Mouse (Mus musculus) MEL (cell line): ENCODE measurements around the gene Cep95. TPM values are rescaled to one million over a fixed set of nuclear protein-coding genes. Genes with fewer than 3 reads are reported as not detected.

Experiments used
- DNase-seq: peaks from one replicate; pipeline ENCODE4 v3.0.0; 2011; ENCODE audit warnings: low read depth, low spot score
- H3K27ac ChIP-seq: 2 replicates; pipeline ENCODE4 v1.5.1; 2012; ENCODE audit warnings: low read depth, mild to moderate bottlenecking, control low read depth, low read length, moderate library complexity; ENCODE audit not compliant: control insufficient read depth
- H3K27me3 ChIP-seq, 2 experiments: fragments of 150-350 bp in 1 of 2; sonication (generic) in 1 of 2; 2 replicates each; pipeline ENCODE4 v1.6.1; 2012; ENCODE audit warnings: low read length in 2 of 2, mild to moderate bottlenecking in 2 of 2, improper control_type of control experiment in 1 of 2, moderate library complexity in 1 of 2; ENCODE audit not compliant: insufficient read depth in 2 of 2, control insufficient read depth in 1 of 2
- H3K36me3 ChIP-seq, 2 experiments: 2 replicates each; pipeline ENCODE4 v1.6.1; 2012 to 2014; ENCODE audit warnings: low read length in 2 of 2, improper control_type of control experiment in 1 of 2, inconsistent platforms in 1 of 2, mild to moderate bottlenecking in 1 of 2; ENCODE audit not compliant: insufficient read depth in 2 of 2, control insufficient read depth in 1 of 2
- H3K4me1 ChIP-seq, 2 experiments: fragments of 150-350 bp in 1 of 2; sonication (generic) in 1 of 2; 2 replicates each; pipeline ENCODE4 v1.6.1; 2012; ENCODE audit warnings: low read length in 2 of 2, improper control_type of control experiment in 1 of 2, mild to moderate bottlenecking in 1 of 2; ENCODE audit not compliant: insufficient read depth in 2 of 2, control insufficient read depth in 1 of 2
- H3K4me3 ChIP-seq, 2 experiments: fragments of 150-350 bp in 1 of 2; sonication (generic) in 1 of 2; 2 replicates each; pipeline ENCODE4 v1.5.1; 2012; ENCODE audit warnings: low read depth in 2 of 2, low read length in 2 of 2, mild to moderate bottlenecking in 2 of 2, moderate library complexity in 2 of 2, control low read depth in 1 of 2, improper control_type of control experiment in 1 of 2; ENCODE audit not compliant: control insufficient read depth in 1 of 2, insufficient read depth in 1 of 2
- H3K79me2 ChIP-seq: 2 replicates; pipeline ENCODE4 v1.6.1; 2012; ENCODE audit warnings: mild to moderate bottlenecking, low read length, moderate library complexity; ENCODE audit not compliant: control insufficient read depth, poor library complexity, insufficient read depth
- H3K9ac ChIP-seq: 2 replicates; pipeline ENCODE4 v1.6.1; 2012; ENCODE audit warnings: low read depth, mild to moderate bottlenecking, control low read depth, low read length, moderate library complexity; ENCODE audit not compliant: control insufficient read depth, poor library complexity, severe bottlenecking
- H3K9me3 ChIP-seq: fragments of 150-350 bp; sonication (generic); replicated peaks from 2 replicates; pipeline ENCODE4 v1.6.1; 2012; ENCODE audit warnings: mild to moderate bottlenecking, low read length, improper control_type of control experiment, moderate library complexity; ENCODE audit not compliant: insufficient read depth
- BHLHE40 ChIP-seq: IDR thresholded peaks from 2 replicates; pipeline ENCODE4 v1.6.1; 2012; ENCODE audit warnings: low read depth, mild to moderate bottlenecking, inconsistent platforms, low read length, improper control_type of control experiment, borderline replicate concordance
- CHD1 ChIP-seq: IDR thresholded peaks from 2 replicates; pipeline ENCODE4 v1.6.1; 2012; ENCODE audit warnings: low read depth, mild to moderate bottlenecking, inconsistent platforms, low read length, improper control_type of control experiment
- CHD2 ChIP-seq: IDR thresholded peaks from 2 replicates; pipeline ENCODE4 v1.6.1; 2011; ENCODE audit warnings: low read length, improper control_type of control experiment
- ELF1 ChIP-seq: IDR thresholded peaks from 2 replicates; pipeline ENCODE4 v1.6.1; 2014; ENCODE audit warnings: low read depth, mild to moderate bottlenecking, inconsistent platforms, low read length, improper control_type of control experiment, moderate library complexity
- ETS1 ChIP-seq: IDR thresholded peaks from 2 replicates; pipeline ENCODE4 v1.6.1; 2012; ENCODE audit warnings: low read depth, mild to moderate bottlenecking, inconsistent platforms, low read length, improper control_type of control experiment, moderate library complexity
- GATA1 ChIP-seq: IDR thresholded peaks from 2 replicates; pipeline ENCODE4 v1.6.1; 2011; ENCODE audit warnings: low read depth, low read length, improper control_type of control experiment
- HCFC1 ChIP-seq: IDR thresholded peaks from 2 replicates; pipeline ENCODE4 v1.6.1; 2012; ENCODE audit warnings: low read depth, mild to moderate bottlenecking, inconsistent platforms, low read length, improper control_type of control experiment, moderate library complexity
- JUND ChIP-seq: IDR thresholded peaks from 2 replicates; pipeline ENCODE4 v1.6.1; 2011; ENCODE audit warnings: low read depth, mild to moderate bottlenecking, improper control_type of control experiment, low read length
- KAT2A ChIP-seq: conservative IDR thresholded peaks from 2 replicates; pipeline ENCODE4 v1.6.1; 2012; ENCODE audit warnings: low read depth, low read length, improper control_type of control experiment, inconsistent platforms
- MAFK ChIP-seq: IDR thresholded peaks from 2 replicates; pipeline ENCODE4 v1.6.1; 2011; ENCODE audit warnings: low read depth, mild to moderate bottlenecking, low read length, improper control_type of control experiment, borderline replicate concordance
- MAX ChIP-seq: IDR thresholded peaks from 2 replicates; pipeline ENCODE4 v1.6.1; 2011; ENCODE audit warnings: low read length, improper control_type of control experiment
- MEF2A ChIP-seq: IDR thresholded peaks from 2 replicates; pipeline ENCODE4 v1.6.1; 2014; ENCODE audit warnings: low read depth, mild to moderate bottlenecking, inconsistent platforms, low read length, improper control_type of control experiment; ENCODE audit not compliant: poor library complexity, insufficient replicate concordance, severe bottlenecking; ENCODE audit errors: extremely low read depth
- NELFE ChIP-seq: IDR thresholded peaks from 2 replicates; pipeline ENCODE4 v1.6.1; 2011; ENCODE audit warnings: low read depth, low read length, improper control_type of control experiment
- NRF1 ChIP-seq: IDR thresholded peaks from 2 replicates; pipeline ENCODE4 v1.6.1; 2014; ENCODE audit warnings: low read depth, mild to moderate bottlenecking, inconsistent platforms, low read length, improper control_type of control experiment, moderate library complexity; ENCODE audit not compliant: poor library complexity, insufficient read depth, severe bottlenecking
- POLR2A ChIP-seq, 2 experiments: IDR thresholded peaks; 2 replicates each; pipeline ENCODE4 v1.6.1; 2011 to 2012; ENCODE audit warnings: low read length in 2 of 2, mild to moderate bottlenecking in 2 of 2, control low read depth in 1 of 2, improper control_type of control experiment in 1 of 2, low read depth in 1 of 2, moderate library complexity in 1 of 2; ENCODE audit not compliant: control insufficient read depth in 1 of 2, insufficient read depth in 1 of 2, poor library complexity in 1 of 2
- POLR2AphosphoS2 ChIP-seq: IDR thresholded peaks from 2 replicates; pipeline ENCODE4 v1.6.1; 2011; ENCODE audit warnings: low read length, improper control_type of control experiment
- SIN3A ChIP-seq: IDR thresholded peaks from 2 replicates; pipeline ENCODE4 v1.6.1; 2012; ENCODE audit warnings: low read length, improper control_type of control experiment, inconsistent platforms
- TBP ChIP-seq: IDR thresholded peaks from 2 replicates; pipeline ENCODE4 v1.8.0; 2011; ENCODE audit warnings: low read depth, low read length, improper control_type of control experiment
- UBTF ChIP-seq: IDR thresholded peaks from 2 replicates; pipeline ENCODE4 v1.6.1; 2012; ENCODE audit warnings: low read depth, mild to moderate bottlenecking, inconsistent platforms, low read length, improper control_type of control experiment, moderate library complexity, borderline replicate concordance; ENCODE audit not compliant: insufficient read depth
- USF1 ChIP-seq: IDR thresholded peaks from 2 replicates; pipeline ENCODE4 v1.6.1; 2014; ENCODE audit warnings: low read depth, mild to moderate bottlenecking, inconsistent platforms, low read length, improper control_type of control experiment, moderate library complexity
- ZKSCAN1 ChIP-seq: IDR thresholded peaks from 2 replicates; pipeline ENCODE4 v1.6.1; 2012; ENCODE audit warnings: low read depth, mild to moderate bottlenecking, inconsistent platforms, low read length, improper control_type of control experiment, moderate library complexity
- ZMIZ1 ChIP-seq: IDR thresholded peaks from 2 replicates; pipeline ENCODE4 v1.6.1; 2012; ENCODE audit warnings: low read depth, mild to moderate bottlenecking, inconsistent platforms, low read length, improper control_type of control experiment, moderate library complexity
- polyA plus RNA-seq, 2 experiments: library from polyadenylated mRNA; stranded (reverse) in 1 of 2; unstranded in 1 of 2; fragments of >175 nt in 1 of 2; fragments of >200 nt in 1 of 2; gene quantifications; 2 replicates each; pipeline versions ENCODE4 v1.2.1 to v1.2.4; 2012; ENCODE audit warnings: low replicate concordance in 2 of 2, low read depth in 1 of 2; ENCODE audit not compliant: insufficient read length in 2 of 2, insufficient read depth in 1 of 2, missing spikeins in 1 of 2
- total RNA-seq: library from RNA; depleted of rRNA; stranded (reverse); fragments of 300-350 nt; gene quantifications from 2 replicates; pipeline ENCODE4 v1.2.3, GENCODE M21; 2012

Gene Cep95
- total and polyA plus RNA-seq, 3 experiments, result 11.6 to 12.9 TPM; not detected in 1

GRCm38 (mm10) chr11:106779388-106780088 lies 9.5 kb upstream of the Cep95 start, which contains the start of gene Polg2 (continued):
- TF ChIP-seq ELF1 (peak; percentile 89), MEF2A (0 out of 2 replicates have a peak, but pooled peaks have one; percentile 13), KAT2A (no peak; the same call in 1 of the 2 replicates), SIN3A (peak; percentile 95), NELFE (peak; percentile 98), BHLHE40 (peak; percentile 27; the same call in 1 of the 2 replicates), HCFC1 (peak; percentile 86), MAX (peak; percentile 78; the same call in 1 of the 2 replicates), POLR2A (IDR thresholded peaks at IDR 0.05; ENCODE audit: control insufficient read depth in 1 of 2, insufficient read depth in 1 of 2, low read depth in 1 of 2, low read length in 2 of 2, poor library complexity in 1 of 2) (peak; percentile 97 to 98), USF1 (peak; percentile 24; the same call in 1 of the 2 replicates), POLR2AphosphoS2 (peak; percentile 100), NRF1 (0 out of 2 replicates have a peak, but pooled peaks have one; percentile 37), ETS1 (peak; percentile 75), ZKSCAN1 (peak; percentile 82), GATA1 (no peak), CHD2 (peak; percentile 64; the same call in 1 of the 2 replicates), ZMIZ1 (peak; percentile 99), MAFK (peak; percentile 20; the same call in 1 of the 2 replicates), JUND (no peak), TBP (peak; percentile 84), UBTF (no peak), CHD1 (0 out of 2 replicates have a peak, but pooled peaks have one; percentile 75)

- no peak overlapping the region for H3K4me3 ChIP-seq
- peaks cover 3 to 7% of the 10 kb centered on the region in 2 experiments; a peak in 3 of 4 replicates for H3K4me1 ChIP-seq
- TF ChIP-seq NRF1, result no peak
- TF ChIP-seq CHD1, result peak; percentile 78; the same call in 1 of the 2 replicates
Observed at GRCm38 (mm10) chr11:106780089-106780425, 9.0 kb upstream of the Cep95 start.

More at GRCm38 (mm10) chr11:106780089-106780425, 9.0 kb upstream of the Cep95 start:
- Histone ChIP-seq H3K79me2 (peaks cover 25% of the 10 kb centered on the region), H3K36me3 (peaks cover 47 to 48% of the 10 kb centered on the region in 2 experiments), H3K27me3 (no peaks in the 10 kb centered on the region), H3K9me3 (no peaks in the 10 kb centered on the region), H3K9ac (no peak overlapping the region; the same call in 1 of the 2 replicates), H3K27ac (peak overlapping the region; percentile 74; the same call in 1 of the 2 replicates)
- DNase-seq, result no peak
